Mouse (Mus musculus) cerebral cortex, adult 2 months (tissue): ENCODE measurements around the gene Pdrg1.

ENCODE experiments used
- WGBS: fragments of 180-500 bp; shearing (Covaris S2); methylation state at CpG from one replicate; pipeline ENCODE4 v1.1.7; 2018; 5-methylcytosine and 5-hydroxymethylcytosine counted together

The Pdrg1 gene

GRCm38 (mm10) chr2:153014758-153015593 is at the start of gene Pdrg1:
TSS of gene Pdrg1 (minus strand) at chr2:153015427.
- WGBS: 1% methylated on average over 54 of the region's 54 CpGs

- WGBS: 73% methylated on average over 9 of the region's 9 CpGs
Measured at GRCm38 (mm10) chr2:153064190-153064970, 49.2 kb upstream of the Pdrg1 start.

DNA sequence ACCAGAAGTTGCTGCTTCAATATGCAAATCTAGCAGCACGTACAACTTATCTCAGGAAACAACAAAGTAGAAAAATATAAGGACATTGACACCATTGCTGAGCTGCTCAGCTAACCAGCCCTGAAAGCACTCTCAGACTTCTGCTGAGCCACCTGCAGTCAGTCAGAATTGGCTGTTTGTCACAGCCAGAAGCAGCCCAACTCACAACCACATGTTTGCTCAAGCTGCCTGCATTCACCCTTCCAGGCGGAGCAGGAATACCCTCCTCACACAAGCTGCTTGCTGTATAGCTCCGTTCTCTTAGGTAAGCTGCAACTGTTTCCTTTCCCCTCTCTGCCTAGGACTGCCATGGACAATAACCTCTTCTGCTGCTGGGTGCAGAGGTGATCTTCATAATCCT is 48.2 kb upstream of the Pdrg1 start:
- 48% methylated on average over 3 of the region's 3 CpGs for WGBS

GRCm38 (mm10) chr2:153060216-153060615 is 45.0 kb upstream of the Pdrg1 start:
- WGBS: 86% methylated on average over 7 of the region's 7 CpGs

DNA sequence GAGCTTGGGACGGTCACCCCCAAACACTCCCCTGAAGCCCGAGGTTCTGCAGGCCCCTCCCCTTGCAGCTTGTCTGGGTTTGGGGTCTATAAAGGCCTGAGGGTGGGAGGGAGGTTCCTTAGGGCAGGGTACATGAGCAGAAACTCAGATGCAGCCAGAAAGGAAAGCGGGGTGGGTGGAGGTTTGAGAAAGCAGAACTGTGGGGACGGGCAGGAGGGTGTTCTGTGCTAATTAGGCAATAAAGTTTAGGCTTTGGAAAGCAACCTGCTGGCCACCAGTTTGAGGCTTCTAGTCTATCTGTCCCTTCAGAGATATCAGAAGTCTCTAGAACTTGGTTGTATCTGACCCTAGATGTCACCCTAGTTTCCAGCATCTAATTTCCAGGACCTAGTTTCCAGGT is 43.1 kb upstream of the Pdrg1 start:
- 77% methylated on average over 4 of the region's 4 CpGs for WGBS

GRCm38 (mm10) chr2:153055270-153055920 is 40.2 kb upstream of the Pdrg1 start:
- 64% methylated on average over 6 of the region's 6 CpGs for WGBS

DNA sequence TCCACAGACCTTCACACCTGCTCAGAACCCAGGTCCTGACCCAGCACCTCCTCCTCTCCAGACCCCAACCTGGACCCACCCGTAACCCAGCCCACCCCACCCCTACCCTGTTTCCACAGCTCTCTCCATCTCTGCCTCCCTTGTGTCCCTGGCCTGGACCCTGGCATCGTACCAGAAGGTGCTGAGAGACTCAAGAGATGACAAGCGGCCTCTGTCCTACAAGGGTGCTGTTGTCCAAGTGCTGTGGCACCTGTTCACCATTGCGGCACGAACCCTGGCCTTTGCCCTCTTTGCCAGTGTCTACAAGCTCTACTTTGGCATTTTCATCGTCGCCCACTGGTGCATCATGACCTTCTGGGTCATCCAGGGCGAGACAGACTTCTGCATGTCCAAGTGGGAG is 38.7 kb upstream of the Pdrg1 start:
- WGBS: 94% methylated on average over 8 of the region's 8 CpGs

DNA sequence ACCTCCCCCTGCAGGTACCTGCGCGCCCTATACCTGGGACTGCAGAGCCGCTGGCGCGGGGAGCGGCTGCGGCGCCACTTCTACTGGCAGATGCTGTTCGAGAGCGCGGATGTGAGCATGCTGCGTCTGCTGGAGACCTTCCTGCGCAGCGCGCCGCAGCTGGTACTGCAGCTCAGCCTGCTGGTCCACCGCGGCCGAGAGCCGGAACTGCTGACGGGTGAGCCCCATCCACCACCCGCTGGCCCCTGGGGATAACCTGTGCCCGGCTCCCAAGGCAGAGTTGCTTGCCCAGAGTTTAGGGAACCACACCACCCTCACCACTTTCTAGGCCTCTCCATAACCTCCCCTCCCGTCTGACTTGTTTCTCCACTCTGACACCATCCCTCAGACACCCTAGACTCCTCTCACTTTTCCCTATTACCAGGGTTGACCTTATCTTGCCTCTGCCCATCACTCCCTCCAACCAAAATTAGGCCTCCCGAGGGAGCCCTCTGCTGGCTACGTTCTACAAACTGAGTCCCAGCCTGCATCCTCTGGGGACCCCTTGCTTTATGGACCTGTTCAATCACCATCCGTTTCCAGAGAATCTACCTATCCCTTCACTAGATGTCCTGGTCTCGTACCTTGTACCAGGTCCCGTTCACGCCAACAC is 37.6 kb upstream of the Pdrg1 start:
- WGBS: 35% methylated on average over 28 of the region's 30 CpGs

DNA sequence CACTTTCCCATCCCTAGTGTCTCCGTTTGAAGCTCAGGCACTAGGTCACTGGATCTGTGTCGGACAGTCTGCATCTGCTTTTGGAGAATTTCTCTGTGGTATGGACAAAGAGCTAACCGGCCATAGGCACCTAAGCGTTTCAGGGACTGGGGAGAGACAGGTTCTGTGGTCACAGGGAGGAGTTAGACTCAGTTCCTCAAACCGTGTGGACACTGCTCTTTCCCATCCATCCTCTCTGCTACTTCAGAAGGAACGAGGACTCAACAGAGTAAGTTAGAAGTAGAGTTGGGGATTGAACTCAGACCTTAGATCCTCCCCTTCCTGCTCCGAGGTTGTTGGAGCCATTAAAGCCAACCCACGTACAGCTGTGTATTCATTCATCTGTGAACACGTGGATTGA is 36.3 kb upstream of the Pdrg1 start:
- 84% methylated on average over 9 of the region's 9 CpGs for WGBS

DNA sequence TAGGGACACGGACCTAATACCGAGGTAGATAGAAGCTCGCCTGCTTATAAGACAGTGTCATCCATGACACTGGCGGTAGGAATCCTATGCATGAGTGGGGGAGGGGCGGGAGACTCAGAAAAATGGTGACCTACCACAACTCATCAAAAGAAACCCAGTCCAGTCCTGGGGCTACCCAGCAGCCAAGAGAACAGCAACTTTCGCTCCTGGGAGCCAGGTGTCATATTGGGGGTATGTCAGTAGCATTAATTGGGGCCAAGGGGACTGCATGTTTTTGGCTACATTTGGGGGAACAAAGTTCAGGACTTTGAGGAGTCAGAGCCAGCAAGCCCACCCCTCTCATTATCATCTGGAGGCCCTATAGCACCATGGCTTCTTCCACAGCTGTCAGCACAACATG is 35.9 kb upstream of the Pdrg1 start:
- 86% methylated on average over 6 of the region's 6 CpGs for WGBS

DNA sequence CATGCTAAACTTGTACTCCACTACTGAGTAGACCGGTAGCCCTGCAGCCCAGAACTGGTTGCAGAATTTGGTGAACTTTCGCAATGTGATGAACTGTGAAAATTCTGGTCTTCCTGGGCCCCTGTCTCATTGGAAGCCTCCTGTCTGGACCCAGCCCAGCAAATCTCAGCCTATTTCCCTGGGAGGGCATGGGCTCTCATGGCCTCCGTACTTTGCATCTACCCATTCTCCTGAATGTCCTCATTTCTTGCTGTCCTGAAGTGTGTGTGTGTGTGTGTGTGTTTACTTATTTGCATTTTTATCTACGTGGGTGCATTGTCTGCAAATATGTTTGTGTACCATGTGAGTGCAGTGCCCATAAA is 34.8 kb upstream of the Pdrg1 start:
- 82% methylated on average over 4 of the region's 4 CpGs for WGBS

DNA sequence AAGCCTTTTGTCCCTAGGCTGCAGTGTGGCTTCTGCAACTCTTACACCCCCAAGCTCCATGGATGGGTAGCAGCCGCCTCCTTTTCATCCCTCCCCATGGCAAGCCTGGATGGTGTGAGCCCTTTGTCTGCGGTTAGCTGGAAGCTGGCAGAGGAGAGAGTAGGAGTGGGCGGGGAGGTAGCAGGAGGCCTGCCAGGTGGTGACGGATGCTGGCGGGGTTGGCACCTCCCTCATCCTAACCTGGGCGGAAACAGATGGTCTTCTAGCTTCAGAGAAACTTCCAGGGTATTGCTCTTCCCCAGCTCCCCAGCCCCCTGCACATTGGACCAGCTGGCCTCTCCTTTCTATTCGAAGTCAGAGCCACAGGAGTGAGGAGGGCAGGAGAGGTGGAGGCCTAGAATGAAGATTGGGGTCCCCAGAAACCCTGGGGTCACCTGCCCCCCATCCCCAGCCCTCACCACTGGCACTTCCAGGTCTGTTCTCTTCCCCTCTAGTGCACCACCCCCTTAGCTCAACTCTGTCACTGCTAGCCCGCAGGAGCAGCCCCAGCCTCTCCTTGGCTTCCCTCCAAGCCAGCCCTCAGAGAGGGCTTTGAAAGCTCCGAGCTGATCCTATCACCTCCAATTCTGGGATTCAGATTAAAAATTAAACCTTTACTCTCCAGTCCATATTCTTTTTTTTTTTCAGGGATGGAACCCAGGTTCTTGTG is 34.2 kb upstream of the Pdrg1 start:
- 19% methylated on average over 9 of the region's 9 CpGs for WGBS

DNA sequence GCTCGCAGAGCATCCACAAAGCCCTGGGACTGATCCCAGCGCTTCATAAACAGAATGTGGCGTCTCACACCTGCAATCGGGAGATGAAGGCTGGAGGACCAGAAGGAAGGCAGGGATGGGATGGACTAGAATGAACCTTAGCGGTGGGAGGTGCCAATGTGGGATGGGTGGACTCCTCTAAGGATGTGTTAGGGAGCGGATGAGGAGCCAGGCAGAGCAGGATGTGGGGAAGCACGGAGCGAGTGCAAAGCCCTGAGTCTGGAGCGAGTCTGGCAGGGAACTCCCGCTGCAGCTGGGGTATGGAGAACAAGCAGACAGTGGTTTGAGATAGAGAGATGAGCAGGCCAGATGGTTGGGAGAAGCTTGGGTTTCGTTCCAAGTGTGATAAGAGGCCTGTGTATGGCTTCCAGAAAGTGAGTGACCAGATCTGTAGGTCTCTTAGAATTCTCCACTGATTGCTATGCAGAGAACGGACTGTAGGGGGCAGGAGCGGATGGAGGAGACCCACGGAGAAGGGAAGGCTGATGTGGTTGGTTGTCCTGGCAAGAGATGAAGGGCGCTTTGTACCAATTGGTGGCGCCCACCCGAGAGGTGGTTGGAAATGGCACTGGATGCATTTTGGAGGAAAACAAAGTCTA is 32.7 kb upstream of the Pdrg1 start:
- WGBS: 33% methylated on average over 17 of the region's 17 CpGs

DNA sequence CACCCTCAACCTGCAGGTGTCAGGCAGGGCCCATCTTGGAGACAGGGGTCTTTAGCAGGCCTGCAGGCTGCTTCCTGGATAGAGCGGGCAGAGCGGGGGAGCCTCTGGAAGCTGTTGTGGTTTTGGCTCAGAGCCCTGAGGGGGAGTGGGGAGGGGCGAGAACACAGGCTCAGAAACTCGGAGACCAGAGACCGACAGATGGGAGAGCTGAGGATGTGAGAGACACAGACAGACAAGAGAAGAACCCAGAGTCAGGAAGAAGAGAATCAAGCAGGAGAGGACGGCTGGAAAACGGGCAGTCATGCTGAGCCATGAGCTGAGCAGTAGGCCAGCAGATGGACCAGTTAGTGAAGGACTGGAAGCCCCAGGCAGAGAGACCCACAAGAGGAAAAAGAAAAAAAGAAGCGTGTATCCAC is 30.7 kb upstream of the Pdrg1 start:
- WGBS: 24% methylated on average over 8 of the region's 8 CpGs

GRCm38 (mm10) chr2:153043886-153044285 is 28.7 kb upstream of the Pdrg1 start:
- 56% methylated on average over 3 of the region's 3 CpGs for WGBS

DNA sequence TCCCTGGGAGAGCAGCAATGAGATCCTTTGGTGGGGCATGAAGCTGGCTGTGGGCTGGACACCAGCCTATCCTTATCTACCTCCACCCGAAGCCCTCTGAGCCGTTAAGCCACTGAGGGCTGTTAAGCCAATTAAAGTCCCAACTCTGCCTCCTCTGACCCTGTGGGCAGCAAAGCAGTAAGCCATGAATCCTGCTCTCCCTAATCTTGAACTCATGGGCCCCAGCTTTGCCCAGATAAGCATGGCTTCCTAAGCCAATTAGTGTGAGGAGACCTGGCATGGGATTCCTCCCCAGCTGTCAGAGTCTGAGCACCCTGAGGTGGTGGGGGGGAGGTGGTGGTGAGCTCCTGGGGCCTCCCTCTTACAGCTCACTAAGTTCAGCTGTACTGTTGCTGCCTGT is 21.5 kb upstream of the Pdrg1 start:
- 40% methylated on average over 2 of the region's 2 CpGs for WGBS

DNA sequence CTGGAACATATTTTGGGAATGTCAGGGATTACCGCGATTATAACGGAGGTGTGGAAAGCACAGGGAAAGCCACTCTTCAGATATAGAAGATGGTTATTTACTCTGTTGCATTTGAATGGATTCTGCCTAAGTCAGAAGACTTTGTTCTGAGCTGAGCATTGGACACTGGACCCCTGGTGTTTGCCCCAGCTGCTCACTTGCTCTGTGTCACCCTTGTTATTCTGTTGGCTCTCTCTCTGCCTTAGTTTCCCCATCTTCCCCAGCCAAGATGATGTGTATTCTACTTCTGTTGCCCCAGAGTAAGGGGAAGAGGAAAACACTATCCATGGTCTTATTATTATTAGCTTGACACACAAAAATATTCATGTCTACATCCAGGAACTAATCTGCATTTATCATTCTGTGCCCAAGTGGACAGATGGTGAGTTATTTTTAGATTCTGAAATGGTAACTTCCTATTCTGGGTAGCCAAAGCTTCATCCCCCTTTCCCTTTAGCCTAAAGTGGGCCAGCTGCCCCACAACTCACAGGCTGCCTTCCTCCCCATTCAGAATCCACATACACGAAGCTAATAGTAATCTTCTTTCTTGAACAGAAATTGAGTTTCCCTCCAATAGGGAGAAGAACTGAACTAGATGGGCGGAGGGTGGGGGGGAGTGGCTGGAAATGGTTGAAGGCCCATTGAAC is 18.5 kb upstream of the Pdrg1 start:
- 46% methylated on average over 5 of the region's 5 CpGs for WGBS

DNA sequence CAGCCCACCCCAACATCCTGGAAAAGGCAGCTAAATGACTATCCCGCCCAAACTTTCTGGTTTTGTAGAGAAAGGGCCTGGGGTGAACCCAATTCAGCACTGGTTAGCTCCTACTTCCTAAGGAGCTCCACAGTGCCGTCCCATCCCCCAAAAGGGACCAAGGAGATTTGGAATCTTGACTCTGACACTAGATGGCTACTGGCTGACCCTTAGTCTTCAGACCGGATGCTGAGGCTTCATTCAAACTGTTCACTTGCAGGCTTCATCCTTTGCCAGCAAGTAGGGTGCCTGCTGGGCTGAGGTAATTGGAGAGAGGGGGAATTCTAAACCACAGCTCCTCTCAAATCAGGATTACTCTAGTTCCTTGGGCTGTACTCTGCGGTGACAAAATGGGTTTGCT is 17.7 kb upstream of the Pdrg1 start:
- 3% methylated on average over 4 of the region's 4 CpGs for WGBS

DNA sequence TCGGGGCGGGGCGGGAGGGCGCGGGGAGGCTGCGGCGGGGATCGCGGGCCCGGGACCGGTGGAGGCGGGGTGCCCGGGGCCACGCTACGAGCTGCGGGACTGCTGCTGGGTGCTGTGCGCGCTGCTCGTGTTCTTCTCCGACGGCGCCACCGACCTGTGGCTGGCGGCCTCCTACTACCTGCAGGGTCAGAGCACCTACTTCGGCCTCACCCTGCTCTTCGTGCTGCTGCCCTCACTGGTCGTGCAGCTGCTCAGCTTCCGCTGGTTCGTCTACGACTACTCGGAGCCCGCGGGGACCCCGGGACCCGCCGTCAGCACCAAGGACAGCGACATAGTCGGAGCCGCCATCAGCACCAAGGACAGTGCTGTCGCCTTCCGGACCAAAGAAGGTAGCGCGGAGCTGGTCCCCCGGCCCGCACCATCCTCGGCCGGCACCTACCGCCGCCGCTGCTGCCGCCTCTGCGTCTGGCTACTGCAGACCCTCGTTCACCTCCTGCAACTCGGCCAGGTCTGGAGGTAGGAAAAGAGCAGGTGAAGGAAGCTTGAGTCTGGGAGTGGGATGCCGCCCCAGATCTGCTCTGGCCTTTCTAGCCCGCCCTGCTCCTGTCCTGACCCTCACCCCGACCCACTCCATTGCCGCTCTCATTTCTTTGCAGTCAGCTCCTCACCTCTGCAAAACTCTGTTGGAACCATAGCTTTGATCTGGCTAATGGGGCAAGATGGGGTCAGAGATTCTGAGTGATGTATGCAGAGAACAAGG is 17.0 kb upstream of the Pdrg1 start:
- WGBS: 1% methylated on average over 51 of the region's 58 CpGs
